Mouse (Mus musculus): Measurements from ENCODE around the gene Ska3.

Ska3 gene

GRCm38 (mm10) chr14:57797991-57798931, 27.7 kb downstream of the Ska3 start, which contains the start of gene Sap18:
TSS of gene Sap18 (plus strand) at chr14:57798180.
- in situ Hi-C loops (cut with MseI, MboI): loop anchor here in 1 of 2 experiments (10.0 kb wide), 1 partner anchor 113 kb away; no protein-coding TSS in a partner anchor

- in situ Hi-C loops (cut with MseI, MboI): loop anchor here in 1 of 2 experiments (10.0 kb wide), 1 partner anchor 113 kb away; no protein-coding TSS in a partner anchor
These were observed 28.4 kb downstream of the Ska3 start for GRCm38 (mm10) chr14:57797551-57797950.

DNA sequence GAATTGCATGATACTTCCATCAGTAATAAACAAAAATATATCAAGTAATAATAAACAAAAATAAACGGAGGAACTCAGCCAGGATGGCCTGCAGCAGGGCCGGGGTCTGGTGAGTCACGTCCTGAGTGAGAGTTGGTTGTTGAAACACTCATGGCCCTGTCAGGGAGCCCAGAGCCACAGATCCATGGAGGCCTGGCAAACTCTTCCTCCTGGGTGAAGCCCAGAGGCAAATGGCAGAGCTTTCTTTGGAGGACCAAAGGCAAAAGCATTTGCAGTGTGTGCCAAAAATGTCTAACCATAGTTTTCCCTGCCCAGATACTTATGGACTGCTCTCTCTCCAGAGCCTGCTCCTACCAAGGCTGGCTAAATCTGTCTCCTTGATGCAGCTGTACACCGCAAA, 34.8 kb downstream of the Ska3 start:
- in situ Hi-C loops (cut with MseI, MboI): loop anchor here in 1 of 2 experiments (10.0 kb wide), 1 partner anchor 106 kb away; no protein-coding TSS in a partner anchor

- in situ Hi-C loops (cut with MseI, MboI): loop anchor here in 1 of 2 experiments (10.0 kb wide), 1 partner anchor 105 kb away; no protein-coding TSS in a partner anchor
These were observed 36.2 kb downstream of the Ska3 start for GRCm38 (mm10) chr14:57789759-57790158.

GRCm38 (mm10) chr14:57789311-57789710, 36.7 kb downstream of the Ska3 start:
- in situ Hi-C loops (cut with MseI, MboI): no loop called here

- in situ Hi-C loops (cut with MseI, MboI): no loop called here
These were observed 38.6 kb downstream of the Ska3 start for GRCm38 (mm10) chr14:57787406-57787805.

GRCm38 (mm10) chr14:57772157-57772815, 53.7 kb downstream of the Ska3 start:
- in situ Hi-C loops (cut with MseI, MboI): no loop called here

DNA sequence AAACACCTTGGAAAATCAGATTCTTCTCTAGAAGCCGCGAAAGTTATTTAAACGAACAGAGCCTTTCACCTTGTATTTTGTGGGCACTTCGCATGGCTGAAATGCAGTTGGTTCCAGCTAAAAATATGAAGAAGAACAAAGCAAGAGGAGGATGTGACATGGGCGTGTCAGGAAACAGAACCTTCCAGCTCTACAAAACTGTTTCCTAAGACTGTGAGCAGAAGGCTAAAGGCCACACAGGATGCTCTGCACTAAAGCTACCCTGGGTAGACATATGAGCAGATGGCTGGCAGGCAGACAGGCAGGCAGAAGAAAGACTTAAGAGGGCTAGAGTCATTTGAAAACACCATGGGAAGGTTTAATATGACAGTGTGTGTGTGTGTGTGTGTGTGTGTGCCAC, 56.9 kb downstream of the Ska3 start:
- in situ Hi-C loops (cut with MseI, MboI): no loop called here

DNA sequence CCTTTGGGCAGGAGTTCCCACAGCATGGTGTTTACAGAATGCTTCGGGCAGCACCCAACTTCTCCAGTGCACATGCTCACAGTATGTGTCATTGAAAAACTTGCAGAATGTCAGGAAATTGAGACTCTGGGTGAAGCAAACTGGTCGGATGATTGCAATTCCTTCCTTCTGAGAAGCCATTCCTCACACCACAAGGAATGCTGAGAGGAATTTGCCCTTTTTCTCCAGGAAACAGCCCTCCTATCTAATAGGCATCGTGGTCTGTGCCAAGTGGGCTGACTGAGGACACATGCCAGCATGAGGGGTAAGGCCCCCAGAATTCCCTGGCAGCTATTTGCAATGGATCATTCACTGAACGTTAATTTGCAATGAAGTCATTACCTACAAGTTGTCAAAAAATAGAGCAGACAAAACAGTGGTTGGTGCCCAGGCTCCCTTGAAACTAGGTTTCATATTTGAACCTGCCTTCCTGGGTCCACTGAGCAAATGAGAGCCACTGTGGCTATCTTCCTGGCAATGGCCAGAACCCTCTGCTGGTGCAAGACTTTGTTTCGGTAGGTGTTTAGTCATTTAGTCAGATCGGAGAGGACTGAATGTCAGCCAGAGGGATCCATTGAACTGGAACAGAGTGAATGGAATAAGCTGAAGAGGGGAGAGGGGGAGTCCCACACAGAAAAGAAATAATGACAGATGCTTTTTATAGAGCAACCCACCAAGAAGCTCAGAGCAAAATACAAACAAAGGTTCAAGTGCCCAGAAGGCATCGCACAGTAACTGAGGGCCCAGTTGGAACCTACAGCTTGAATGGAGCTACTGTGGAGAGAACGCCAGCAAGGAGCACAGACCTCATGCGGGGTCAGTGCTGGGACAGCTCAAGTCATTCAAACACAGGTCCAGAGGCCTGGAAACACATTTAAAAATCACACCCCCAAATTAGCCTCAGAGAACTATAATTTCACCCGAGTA, 65.3 kb downstream of the Ska3 start:
- in situ Hi-C loops (cut with MseI, MboI): no loop called here

DNA sequence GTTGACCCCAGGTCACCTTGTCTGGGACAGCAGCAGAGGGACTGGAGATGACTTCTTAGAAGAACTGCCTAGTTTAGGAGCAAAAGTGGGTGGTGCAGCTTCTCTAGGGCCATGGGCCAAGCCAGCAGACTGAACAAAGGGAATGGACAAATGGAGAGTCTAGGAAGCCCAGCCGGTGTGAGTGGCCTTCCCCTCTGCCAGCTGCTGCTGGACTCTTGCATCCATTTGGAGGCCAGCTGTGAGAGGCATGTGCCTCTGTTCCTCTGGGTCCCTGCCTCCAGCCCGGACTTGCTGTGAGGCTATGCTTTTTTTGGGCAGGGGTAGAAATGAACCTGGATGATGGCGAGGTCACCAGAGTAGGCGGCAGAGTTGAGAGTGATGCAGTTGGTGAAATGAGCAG, 67.7 kb downstream of the Ska3 start, which contains the start of gene Lats2:
Gene Lats2 (minus strand): TSS at position 152 of the 400 bp plus-strand sequence.
- in situ Hi-C loops (cut with MseI, MboI): no loop called here

Measured in mouse trophoblast stem cell (cell line).